Mouse (Mus musculus): ENCODE data around the gene Lrrc58.
A peak's percentile ranks its signal among the peaks of the same experiment; 100 is the strongest.

Lrrc58 gene

DNA sequence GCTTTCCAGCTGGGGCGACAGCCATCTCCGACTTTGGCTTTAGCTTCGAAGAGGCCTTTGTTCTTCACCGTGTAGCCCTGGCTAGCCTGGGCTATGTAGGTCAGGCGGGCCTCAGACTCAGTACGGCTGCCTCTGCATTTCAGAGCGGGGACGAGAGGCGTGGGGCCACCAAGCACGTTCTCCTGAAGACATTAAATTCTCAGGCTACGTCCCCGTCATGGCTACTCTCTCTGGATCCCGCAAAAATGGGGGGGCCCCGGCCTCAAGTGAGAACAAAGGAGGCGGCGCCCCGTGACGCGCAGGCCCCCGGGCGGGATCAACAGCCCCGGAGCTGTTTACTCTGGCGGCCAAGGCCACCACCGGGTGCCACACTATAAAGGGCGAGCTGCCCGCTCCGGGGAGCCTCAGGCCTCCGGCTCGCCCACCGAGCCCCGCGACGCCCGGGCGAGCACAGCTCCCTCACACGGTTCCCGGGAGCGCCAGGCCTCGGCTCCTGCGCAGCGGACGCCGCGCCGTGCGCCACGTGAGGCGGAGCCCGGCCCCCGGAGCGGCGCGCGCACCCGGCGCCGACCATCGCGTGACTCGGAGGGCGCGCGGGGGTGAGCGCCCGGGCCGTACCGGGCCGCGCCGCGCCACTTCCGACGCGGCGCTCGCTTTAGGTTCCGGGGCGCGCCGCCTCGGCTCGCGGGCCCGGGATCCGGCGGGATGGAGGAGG is at the start of gene Lrrc58:
Gene Lrrc58 (plus strand): TSS at position 599 of the 715 bp plus-strand sequence.
- peak; percentile 91 for DNase-seq (ENCODE audit: inconsistent ontology term)

DNA sequence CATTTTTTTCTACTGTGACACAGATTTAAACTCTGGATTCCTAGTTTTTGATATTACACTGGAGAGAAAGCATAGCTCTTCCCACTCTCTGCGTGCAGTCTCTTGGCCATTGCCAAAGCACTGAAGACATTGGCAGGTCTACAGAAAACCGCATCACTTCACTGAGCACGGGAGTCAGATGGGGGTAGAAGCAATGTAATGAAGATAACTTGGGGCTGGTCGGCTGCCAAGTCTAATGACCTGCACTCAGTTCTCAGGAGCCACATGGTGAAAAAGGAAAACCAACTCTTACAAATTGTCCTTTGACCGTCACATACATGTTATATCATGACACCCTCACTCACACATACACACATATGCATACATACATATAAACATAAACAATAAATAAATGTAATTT is 44.2 kb upstream of the Lrrc58 start:
- peak; percentile 44 for DNase-seq (ENCODE audit: inconsistent ontology term)

DNA sequence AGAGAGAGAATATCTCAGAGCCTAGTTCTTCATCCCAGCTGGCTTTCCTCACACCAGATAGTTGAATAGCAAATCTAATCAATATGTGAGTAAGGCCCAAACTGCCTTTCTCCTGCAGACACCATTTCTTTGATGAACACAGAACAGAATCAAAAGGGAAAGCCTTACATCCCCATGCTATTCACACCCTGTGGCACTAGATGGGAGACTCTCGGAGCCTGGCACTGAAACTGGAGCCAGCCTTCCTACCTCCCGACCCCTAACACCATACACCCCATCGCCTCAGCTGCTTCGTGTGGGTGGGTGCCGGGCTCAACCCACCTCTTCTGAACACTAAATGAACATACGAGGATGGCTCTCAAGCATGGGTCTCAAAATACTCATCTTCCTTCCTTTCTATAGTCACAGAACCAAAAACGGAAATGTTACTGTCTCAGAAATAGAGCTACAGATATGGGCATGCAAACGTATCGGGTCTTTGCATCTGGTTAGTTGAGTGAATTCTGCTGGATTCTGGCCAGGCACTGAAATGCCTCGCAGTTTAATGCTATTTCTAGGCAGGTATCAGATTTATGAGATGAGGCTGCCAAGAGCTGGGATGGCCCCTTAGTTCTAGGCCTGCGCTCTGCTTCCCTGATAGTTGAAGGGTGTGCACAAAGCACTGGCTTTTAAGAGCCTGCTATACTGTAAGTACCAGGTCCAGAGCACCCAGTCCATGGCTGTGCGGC is 43.2 kb upstream of the Lrrc58 start:
- no peak for DNase-seq (ENCODE audit: inconsistent ontology term)

DNA sequence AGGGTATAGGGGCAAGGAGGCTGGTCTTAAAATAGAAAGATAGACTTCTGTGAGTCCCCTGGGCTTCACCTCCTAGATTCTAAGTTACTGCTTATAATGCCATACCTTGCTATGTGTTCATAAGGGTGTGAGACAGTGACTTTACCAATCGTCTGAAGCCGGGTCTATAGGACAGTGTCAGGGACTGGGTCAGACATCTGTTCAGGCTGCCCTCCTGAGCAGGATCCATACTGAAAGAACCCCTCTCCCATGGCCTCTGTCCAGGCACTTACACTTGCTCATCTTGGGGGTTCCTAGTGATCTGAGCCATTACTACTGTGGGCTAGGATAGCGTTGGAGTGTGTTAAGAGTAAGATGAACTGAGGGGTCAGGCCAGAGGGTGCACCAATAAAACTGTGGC is 41.9 kb upstream of the Lrrc58 start:
- no peak for DNase-seq (ENCODE audit: inconsistent ontology term)

DNA sequence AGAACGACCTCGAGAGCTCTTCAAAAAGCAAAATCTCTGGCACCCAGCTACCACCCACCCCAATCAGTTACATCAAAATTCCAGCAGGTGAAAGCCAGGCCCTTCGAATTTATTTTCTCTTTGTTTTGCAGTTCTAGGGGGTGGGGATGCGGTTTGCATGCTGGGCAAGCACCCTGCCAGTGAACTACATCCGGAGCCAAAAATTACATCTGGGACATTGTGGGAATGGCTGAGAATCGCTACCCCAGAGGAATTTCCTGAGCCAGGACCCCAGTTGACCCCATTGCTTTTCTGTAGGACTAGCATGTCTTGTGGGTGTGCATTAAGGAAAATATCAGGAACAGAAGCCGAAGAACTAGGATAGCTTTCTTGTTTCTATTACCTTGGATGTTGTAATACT is 37.1 kb upstream of the Lrrc58 start:
- DNase-seq (ENCODE audit: inconsistent ontology term): no peak

DNA sequence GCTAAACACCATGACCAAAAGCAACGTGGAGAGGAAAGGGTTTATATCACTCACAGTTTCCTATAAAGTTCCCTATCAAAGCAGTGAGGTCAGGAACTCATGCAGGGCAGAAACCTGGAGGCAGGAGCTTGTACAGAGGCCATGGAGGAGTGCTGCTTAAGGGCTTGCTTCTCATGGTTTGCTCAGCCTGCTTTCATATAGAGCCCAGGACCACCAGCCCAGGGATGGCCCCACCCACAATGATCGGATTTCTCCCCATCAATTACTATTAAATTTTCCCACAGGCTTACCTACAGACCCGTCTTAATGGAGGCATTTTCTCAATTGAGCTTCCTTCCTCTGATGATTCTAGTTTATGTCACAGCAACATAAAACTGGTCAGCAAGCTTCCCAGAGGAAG is 30.6 kb upstream of the Lrrc58 start:
- DNase-seq (ENCODE audit: inconsistent ontology term): no peak

DNA sequence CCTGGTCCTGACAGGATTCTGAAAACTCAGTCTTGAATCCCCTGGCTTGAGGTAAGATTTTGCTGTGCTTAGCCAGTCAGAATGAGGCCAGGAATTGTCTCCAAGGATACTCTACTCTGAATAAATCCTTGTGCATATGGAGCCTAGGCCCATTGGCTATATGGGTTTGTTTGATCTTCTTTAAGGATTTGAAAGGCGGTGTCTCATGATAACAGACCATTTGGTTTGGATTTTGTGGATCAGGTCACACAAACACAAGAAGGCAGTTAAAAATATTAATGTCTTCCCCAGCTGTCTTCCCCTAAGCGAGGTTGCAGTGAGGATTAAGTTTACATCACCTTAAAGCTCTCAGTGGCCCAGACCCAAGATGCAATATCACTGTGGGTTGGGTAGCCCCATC is 25.8 kb upstream of the Lrrc58 start:
- no peak for DNase-seq (ENCODE audit: inconsistent ontology term)

DNA sequence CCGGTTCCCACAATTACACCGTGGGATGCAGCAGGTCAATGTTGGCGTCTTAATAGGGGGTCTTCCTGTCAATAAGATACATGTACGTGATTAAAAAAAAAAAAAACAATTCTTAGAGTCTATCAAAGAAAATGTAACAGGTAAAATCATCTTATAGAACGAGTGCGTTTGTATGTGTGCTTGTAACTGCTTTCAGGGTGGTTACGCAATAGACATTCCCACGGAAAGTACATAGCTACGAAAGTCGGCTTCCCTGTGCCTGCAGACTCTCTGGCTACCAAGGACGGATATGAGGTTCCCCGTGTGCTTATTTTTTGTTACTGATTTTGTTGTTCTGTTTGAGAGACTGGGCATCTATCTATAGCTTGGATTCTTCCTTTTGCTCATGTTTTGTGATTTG is 24.4 kb upstream of the Lrrc58 start:
- DNase-seq (ENCODE audit: inconsistent ontology term): no peak

DNA sequence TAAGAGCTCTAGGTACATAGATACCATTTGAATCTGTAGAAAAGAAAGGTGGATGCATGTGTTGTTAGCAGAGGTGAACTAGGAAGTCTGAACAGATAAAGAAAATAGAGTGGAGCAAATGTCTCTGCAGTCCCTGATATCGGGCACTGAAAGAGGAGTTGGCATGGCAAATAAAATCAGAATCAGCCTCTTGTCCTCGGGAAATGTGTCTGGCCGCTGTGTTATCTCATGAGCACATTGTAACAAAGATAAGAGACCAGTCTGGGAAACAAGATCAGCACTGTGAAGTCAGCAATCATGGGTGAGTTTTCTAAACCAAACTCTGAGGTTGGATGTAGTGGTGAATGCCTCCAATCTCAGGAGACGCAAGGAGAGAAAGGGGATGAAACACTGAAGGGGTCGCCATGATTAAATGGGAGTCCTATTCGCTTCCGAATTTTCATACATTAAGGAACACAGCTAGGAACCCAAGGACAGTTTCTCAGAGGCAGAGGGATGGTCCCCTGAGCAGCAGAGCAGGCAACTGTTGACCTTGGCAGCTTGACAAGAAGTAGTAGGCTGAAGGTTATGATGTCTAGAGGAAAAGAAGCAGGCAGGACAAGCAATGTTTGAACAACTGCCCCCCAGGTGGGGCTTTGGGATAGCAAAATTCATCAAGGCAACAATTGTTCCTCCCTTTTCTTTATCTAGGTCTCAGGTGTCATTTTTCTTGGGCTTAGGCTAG is 22.8 kb upstream of the Lrrc58 start:
- DNase-seq (ENCODE audit: inconsistent ontology term): no peak

DNA sequence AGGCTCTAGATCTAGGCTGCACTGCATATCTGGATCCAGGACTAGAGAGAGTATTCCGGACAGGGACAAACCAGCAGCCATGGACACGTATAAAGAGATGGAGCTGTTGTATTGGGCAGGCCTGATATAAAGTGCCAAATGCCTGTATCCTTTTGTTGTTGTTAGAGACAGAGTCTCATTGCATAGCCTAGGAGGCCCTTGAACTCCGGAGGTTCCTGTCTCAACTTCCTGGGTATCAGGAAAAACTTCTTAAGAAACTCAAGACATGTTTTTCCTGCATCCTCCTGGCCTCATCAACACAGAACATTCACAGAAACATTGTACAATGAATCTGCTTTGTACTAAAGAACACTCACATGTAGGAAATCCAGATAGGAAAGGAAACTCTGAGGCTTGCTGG is 21.1 kb upstream of the Lrrc58 start:
- DNase-seq (ENCODE audit: inconsistent ontology term): no peak

DNA sequence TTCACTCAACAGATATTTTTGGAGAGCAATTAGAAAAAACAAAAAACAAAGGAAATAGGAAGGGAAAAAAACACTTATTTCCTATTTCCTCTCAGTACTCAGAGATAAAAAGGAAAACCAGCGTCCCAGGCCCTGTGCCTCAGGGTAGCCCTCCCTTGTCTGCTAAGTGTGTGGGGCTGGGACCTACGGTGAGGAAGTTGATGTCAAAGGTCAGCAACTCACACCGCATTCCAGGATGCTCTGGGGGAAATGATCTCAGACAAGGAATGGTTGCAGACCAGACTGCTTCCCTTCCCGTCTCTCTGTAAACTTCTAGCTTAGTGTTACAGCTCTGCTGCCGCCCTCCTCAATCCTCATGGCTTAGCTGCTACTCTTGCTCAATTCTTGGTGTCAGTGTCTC is 16.8 kb upstream of the Lrrc58 start:
- DNase-seq (ENCODE audit: inconsistent ontology term): no peak

DNA sequence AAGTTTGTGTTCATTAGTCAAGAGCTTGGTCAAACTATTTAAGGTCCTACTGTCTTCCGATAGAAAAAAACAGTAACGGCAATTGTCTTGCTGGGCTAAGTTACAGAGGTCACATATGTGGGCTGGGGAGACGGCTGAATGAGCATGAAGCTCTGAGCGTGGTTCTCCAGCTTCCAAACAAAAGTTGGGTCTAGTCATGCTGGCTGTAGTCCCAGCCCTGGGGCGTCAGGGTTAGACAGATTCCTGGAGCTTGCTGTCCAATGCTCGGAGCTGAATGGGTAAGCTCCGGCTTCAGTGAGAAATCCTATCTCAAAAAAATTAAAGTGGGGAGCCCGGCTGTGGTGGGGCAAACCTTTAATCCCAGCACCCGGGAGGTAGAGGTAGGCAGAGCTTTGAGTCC is 14.9 kb upstream of the Lrrc58 start:
- peak; percentile 98 for DNase-seq (ENCODE audit: inconsistent ontology term)

DNA sequence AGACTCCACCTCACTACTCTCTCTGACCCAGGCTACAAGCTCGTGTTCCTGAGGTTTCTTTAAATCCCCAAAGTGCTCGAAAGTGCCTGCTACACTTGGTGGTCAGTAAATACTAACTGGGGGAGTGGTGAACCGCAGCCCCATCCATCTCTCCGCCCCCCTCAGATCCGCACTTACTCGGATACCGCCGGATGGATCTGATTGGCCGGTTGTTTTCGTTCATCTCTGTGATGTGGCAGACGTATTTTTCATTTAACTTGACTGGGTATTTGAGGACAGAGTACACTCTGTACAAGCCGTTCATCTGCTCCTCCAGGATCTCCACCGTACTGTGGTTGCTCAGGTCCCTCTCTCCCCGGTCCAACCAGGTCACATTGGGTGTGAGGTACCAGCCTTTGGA is 14.1 kb upstream of the Lrrc58 start:
- no peak for DNase-seq (ENCODE audit: inconsistent ontology term)

DNA sequence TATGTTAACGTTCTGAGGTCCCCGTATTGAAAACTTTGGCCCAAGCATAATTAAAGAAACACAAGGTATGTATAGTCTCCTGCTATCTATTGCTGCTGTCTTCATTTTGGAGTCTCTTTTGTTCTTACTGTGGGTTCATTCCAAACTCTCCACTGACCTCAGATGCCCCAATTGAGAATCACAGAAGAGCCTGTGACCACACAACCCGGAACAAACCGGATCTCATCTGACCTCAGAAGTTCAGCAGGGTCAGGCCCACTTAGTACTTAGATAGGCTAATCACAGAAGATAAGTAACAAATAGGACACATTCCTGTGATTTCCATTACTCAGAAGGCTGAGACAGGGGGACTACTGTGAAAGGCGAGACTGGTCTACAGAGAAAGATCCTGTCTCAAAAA is 13.6 kb upstream of the Lrrc58 start:
- peak; percentile 56 for DNase-seq (ENCODE audit: inconsistent ontology term)

DNA sequence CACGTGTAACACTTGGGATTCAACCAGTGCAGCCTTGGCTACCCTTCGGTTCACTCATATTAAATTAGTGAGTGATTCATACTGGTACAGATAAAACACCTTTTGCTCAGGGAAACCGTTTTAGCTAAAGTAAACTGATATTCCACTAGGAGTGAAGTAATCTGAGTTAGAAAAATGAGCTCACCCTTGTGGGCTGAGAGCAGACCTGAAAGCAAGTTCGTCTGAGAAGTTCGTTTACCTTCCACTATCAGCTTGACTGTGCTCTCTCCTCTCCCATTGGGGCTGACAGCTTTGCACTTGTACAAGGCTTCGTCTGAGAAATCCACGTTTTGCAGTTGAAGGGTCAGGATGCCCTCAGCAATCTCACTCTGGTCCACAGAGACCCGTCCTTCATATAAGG is 12.6 kb upstream of the Lrrc58 start:
- DNase-seq (ENCODE audit: inconsistent ontology term): no peak

DNA sequence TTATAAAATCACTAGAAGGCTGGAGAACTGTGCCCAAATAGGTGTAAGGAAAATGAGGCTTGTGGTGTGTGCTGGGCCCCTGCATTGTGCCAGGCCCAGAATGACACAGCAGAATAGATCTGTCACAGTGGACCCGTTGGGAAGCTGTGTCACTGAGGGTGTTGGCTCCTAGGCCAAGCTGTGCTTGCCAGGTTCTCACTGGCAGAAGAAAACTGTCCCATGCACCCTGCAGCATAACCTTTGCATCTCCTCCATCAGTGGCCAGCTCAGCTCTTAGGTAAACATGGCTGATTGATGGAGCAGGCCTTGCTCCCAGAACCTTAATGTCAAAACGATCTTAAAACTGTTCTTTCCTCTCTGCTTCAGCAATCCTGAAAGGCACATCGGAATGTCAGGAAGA is 11.9 kb upstream of the Lrrc58 start:
- DNase-seq (ENCODE audit: inconsistent ontology term): no peak

DNA sequence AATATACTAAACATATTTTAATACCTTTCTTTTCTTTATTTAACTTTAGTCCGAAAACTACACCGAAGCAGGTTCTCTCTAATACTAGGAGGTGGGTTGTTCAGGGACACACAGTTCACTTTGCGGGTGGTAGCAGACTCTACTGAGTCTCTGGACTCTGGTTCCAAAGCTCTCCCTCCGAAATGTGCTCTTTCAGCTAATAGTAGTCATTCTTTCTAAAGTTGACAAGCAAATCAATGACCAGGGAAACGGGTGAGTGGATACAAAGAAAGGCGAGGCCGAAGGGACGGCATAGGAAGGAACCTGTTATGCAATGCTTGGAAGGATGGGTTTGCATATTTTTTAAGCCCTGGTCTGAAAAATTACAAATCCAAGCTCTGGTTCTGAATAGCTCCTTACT is 10.7 kb upstream of the Lrrc58 start:
- DNase-seq (ENCODE audit: inconsistent ontology term): no peak

DNA sequence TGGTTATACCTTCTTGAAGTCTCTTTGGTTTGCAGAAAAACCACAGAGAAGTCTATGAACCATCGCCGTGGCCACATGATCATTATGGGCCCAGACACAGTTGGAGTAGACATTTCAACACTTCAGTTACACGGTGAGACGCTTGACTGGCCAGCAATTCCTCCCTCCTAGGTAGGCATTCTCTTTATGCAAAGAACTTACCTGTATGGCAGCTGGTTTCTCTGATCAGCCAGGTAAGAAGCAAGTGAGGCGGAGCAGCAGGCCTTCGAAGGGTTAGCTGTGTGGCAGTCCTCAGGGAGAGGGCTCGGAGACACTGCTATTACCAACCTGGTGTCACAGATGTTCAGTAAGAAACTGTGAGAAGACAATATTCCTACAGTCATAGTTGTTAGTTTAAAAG is 8.0 kb upstream of the Lrrc58 start:
- no peak for DNase-seq (ENCODE audit: inconsistent ontology term)

DNA sequence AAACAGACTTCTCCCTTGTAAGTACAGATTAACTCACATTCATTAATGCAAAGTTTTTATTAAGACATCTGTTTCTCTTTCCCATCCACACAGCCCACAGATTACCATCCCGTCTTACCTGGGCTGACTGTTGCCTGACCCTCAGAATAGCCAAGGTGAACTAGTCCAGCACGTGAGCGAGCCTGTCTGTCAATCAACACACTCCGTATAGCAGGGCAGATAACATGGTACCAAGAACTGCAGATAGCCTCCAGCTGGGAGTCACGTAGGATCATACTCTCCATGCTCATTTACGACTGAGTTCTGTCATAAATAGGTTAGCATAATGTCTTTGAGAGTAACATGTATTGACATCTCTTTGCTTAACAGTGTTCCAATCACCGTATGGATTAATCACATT is 7.2 kb upstream of the Lrrc58 start, which contains the start of gene Gm36028:
Gene Gm36028 (minus strand): TSS at position 118 of the 400 bp plus-strand sequence.
- DNase-seq (ENCODE audit: inconsistent ontology term): no peak

DNA sequence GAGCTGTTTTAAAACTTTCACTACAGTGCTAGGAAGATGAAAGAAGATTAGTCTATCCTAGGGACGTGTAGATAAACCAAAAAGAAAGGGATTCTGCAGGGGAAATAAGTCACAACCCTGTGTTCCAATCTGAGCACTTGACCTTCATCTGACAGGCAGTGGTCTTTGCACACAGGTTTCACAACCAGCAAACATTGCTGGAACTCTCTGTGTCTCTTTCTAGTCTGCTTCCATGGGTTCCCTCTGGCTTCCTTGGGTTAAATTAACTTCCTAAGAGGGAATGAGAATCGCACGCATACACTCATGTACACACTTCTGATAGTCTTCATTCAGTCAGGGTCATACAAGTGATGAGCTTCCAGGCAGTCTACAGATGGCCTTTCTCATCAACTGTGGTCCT is 4.3 kb upstream of the Lrrc58 start:
- DNase-seq (ENCODE audit: inconsistent ontology term): no peak

DNA sequence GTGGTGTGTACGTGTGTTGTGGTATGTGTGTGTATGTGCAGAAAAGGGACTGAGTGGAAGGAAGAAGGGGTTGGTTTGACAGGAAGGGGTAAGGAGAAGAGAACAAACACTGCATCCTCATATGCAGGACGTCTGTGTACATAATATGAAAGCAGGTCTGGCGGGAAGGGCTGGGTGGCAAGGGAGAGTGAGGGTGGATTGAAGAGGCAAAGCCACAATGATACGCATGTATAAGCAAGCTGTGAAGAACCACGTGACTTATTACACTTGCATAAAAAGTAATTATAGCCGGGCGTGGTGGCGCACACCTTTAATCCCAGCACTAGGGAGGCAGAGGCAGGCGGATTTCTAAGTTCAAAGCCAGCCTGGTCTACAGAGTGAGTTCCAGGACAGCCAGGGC is 2.3 kb upstream of the Lrrc58 start:
- no peak for DNase-seq (ENCODE audit: inconsistent ontology term)

DNA sequence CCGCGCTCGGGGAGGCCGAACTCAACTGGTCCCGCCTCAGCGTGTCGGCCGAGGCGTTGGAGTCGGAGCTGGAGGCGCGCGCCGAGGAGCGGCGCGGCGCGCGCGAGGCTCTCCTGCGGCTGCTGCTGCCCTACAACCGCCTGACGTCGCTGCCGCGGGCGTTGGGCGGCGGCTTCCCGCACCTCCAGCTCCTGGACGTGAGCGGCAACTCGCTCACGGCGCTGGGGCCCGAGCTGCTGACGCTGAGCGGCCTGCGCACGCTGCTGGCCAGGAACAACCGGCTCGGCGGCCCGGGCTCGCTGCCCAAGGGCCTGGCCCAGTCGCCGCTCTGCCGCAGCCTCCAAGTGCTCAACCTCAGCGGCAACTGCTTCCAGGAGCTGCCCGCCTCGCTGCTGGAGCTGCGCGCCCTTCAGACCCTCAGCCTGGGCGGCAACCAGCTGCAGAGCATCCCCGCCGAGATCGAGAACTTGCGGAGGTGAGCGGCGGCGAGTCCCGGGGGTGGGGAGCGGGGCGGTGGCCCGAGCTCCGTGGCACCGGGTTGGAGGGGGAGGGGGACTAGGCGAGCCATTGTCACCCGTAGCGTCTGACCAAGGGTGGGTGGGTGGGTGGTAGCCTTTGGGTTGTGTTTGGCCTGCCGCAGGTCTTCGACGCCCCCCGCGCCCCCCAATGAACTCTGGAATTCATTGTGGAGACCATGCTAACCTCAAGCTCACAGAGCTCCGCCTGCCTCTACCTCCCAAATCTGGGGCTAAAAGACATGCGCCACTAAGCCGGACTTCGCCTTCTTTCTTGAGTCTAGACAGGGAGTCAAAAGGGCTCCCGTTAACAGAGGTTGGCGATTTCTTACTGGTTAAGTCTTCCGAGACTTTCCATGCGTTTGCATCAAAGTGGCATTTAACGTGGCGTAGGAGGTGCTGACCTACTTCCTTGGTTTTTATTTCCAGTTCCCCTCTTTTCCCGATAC is 599 bp downstream of the Lrrc58 start:
- peak; percentile 61 for DNase-seq (ENCODE audit: inconsistent ontology term)
